Mouse (Mus musculus) urinary bladder, postnatal 25 days (tissue): ENCODE measurements around the gene Gm10762.
"Not testable (repeated sequence)": the region's sequence is repeated elsewhere in the genome, so short reads cannot be mapped to it uniquely, and the experiment has no call there.

Source experiments
- DNase-seq: peaks from one replicate; pipeline ENCODE4 v3.0.0; 2022; ENCODE audit warnings: low spot score

Gene Gm10762

DNA sequence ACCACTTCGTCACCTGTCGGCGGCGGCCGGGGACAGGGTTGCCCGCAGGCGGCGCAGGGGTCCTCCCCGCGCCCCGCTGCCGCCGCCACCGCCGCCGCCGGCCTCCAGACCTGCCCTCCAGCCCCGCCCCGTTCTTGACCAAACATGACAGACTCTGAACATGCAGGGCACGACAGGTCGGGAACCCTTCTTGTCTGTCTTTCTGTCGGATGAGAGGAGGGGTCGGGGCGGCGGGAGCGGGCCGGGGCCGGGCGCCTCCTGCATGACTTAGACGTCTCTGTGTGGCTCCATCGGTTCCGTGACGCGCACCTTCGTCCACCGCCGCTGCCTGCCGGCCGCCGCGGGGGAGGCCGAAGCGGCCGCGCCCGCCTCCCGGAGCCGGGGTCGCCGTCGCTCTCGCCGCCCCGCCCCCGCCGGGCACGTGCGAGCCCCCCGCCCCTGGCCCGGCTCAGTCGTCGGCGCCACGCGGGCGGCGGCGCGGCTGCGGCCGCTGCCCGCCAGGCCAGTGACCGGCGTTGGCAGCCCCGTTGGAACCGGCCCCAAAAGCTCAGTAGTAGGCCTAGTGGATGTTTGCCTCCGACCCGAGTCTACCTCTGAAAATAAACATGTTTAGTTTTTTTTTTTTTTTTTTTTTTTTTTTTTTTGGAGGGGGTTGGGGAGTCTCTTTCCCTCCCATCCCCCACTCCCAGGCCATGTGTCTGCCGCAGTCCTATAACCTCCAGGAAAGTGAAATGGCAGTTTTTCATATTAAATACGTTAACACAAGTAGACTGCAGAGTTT is at the start of gene Gm10762:
Gm10762 (minus strand) TSS at position 65 of the 781 bp plus-strand sequence.
- peak; percentile 72 for DNase-seq

GRCm38 (mm10) chr2:129008867-129009266 is 41.3 kb upstream of the Gm10762 start:
- not testable (repeated sequence) for DNase-seq

DNA sequence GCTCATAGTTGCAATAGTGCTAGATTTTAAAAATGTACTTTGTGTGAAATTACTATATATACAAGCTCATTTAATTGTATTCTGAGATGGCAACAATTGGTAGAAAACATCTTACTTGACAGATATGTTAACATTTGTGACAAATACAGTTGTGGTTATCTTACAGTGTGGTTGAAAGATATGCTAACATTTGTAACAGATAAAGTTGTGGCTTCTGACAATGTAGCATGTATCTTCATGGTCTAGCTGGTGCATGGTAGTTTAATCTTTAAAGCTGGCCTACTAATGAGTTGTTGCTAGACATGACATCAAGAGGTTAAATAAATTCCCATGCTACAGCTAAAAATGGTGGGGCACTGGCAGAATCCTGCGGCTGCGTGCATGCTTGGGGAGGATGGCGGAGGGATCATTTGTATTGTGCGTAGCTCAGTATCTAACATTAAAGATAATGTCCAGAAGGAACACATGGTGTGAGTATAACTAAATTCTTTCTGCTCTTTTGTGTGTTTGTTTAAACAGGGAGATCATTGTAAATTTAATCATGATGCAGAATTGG is 38.7 kb upstream of the Gm10762 start:
- DNase-seq = no peak

DNA sequence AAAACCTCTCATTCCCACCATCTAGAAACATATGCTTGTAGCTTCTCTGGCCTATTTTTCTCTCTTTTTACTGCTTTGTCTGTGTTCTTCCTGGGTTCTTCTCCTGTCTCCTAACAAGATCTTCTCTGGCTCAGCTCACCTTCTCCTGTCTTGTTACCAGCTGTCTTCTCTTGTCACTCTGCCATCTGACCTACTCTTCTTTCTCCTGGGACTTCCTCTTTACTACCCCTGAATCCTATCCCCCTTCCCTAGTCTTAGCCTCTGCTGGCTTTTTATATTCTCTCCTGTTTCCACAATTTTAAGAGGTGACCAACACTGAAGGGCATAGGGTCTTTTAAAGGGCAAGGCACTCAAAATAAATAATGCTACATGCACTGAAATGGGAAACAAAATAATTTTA is 37.3 kb upstream of the Gm10762 start:
- DNase-seq = no peak

DNA sequence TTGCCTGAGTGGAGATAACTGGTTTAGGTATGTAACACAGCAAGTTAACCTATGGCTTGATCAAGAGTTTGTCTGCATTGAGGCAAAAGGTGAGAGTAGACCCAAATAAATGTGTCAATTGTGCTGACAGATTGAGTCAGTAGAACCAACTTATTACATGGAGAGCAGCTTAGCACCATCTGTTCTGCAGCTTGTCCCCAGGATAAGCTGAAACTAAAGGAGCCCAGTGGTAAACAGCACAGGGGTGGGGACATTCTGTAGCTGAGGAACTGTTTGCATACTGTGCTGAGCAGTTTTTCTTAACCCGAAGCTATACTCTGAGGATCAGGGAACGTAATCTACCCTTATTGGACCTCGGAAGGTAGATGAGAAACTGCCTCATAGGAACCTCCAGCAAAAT is 17.2 kb upstream of the Gm10762 start:
- no peak for DNase-seq

- no peak for DNase-seq
These were observed 8.0 kb upstream of the Gm10762 start for GRCm38 (mm10) chr2:128975572-128975971.

- DNase-seq = no peak
These were observed 4.8 kb upstream of the Gm10762 start for GRCm38 (mm10) chr2:128972301-128972700.

GRCm38 (mm10) chr2:128968475-128969083 is 1.1 kb upstream of the Gm10762 start:
- no peak for DNase-seq

- peak; percentile 98 for DNase-seq
These were observed 614 bp downstream of the Gm10762 start, which contains the start of gene Zc3h6 for GRCm38 (mm10) chr2:128966641-128967580. Gene Zc3h6, plus strand, starts transcription at chr2:128967402.

GRCm38 (mm10) chr2:128966236-128966635 is 1.3 kb downstream of the Gm10762 start:
- no peak for DNase-seq

DNA sequence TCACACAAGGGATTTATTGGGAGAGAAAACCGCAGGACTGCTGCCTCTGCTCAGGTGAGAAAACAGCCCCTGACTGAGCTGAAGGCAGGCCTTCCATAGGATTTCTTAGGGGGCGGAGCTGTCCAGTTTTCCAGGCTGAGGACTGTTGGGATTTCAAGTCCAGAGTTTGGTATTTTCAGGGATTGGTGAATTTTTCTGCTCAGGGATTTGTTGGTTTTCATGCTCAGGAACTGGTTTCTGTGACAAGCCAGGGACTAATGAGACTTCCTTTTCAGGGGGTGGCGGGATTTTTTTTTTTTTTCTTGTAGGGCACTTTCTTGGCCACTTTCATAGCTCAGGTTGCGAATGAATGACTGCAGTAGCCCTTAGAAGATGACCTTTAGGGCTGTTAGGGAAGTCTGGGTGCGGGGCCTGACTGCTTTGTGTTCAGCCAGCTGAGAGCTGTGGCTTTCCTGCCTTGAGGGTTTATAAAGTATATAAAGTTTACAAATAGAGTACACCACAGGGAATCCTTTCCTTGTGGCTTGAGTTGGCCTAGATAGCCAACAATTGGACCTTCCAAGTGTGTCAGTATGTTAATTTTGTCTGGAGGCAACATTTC is 1.9 kb downstream of the Gm10762 start:
- DNase-seq = no peak

DNA sequence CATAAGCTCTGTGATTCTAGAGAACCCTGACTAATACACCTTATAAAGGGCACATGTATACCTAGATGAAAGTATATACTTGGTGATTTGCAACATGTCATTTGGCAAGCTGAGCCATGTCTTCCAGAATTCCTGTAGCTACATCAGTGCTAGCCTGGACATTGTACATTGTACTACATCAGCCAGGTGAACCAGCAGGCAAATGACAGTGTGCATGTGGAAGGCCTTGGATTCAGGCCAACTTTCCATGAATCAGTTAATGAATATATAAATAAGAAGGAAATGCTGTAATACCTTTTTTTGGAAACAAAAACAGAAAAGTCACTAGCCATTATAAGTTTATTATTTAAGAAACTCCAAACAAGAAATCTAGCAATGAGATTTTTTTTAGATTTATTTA is 13.3 kb downstream of the Gm10762 start:
- no peak for DNase-seq

- DNase-seq = no peak
These were observed 19.4 kb downstream of the Gm10762 start for GRCm38 (mm10) chr2:128947962-128948588.

DNA sequence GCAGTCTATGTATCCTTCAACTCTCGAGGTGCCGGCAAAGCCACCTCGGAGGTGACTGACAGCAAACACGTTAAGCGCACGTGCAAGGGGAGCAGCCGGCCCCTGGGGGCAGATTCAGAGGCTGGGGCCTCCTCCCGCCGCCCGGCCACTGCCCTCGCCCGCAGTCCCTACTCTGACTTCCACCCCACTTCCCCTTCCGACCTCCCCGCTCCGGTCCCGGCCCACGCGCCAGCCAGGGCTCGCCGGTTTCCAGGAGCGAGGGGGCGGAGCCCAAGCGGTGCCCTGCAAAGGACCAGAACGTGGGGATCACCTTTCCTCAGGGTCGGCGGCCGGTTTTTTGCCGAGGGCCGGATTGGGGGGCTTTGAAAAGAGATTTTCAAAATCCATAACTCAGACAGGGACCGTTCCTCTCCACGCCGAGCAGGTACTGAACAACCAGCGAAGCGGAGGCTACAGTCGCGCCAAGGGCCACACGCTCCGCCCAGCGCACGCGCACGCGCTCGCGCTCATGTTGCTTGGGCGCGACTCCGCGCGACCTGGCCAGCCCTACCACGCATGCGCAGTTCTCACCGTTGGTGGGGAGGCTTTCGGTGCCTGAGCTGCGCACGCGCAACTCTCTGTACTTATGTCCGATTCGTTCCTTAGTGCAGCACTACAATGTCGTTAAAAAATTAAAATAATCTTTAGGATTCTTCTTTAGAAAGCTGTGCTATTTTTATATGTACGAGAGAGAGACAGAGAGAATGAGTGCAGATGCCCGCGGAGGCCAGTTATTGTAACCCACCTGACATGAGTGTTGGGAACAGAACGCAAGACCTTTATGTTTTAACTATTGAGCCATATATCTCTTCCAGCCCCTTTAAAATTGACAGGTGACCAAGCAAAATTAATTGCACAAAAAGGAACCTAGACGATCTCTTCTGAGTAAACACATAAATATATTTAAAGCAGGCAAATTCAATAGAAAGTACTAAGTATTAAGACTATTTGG is 23.7 kb downstream of the Gm10762 start, which contains the start of gene Zc3h8:
Zc3h8 (minus strand) TSS at position 540 of the 991 bp plus-strand sequence.
- peak; percentile 97 for DNase-seq

DNA sequence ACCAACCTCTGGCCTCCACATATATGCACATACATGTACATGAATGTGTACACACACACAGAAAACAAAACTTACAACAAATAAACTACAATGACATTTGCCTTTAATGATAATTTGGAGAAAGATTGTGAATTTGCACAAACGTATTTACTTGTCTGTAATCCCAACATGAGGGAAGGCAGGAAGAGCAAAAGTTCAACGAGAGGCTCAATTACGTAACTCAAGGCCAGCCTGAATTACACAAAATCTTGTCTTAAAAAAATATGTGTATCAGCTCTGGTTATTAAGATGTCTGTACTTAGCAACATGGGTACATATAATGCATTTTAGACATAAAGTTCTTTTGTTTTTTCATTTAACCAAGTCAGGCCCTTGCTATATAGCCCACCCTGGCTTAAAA is 31.3 kb downstream of the Gm10762 start:
- no peak for DNase-seq

GRCm38 (mm10) chr2:128930704-128931103 is 36.8 kb downstream of the Gm10762 start:
- DNase-seq = no peak

- no peak for DNase-seq
These were observed 39.1 kb downstream of the Gm10762 start for GRCm38 (mm10) chr2:128928446-128928845.

DNA sequence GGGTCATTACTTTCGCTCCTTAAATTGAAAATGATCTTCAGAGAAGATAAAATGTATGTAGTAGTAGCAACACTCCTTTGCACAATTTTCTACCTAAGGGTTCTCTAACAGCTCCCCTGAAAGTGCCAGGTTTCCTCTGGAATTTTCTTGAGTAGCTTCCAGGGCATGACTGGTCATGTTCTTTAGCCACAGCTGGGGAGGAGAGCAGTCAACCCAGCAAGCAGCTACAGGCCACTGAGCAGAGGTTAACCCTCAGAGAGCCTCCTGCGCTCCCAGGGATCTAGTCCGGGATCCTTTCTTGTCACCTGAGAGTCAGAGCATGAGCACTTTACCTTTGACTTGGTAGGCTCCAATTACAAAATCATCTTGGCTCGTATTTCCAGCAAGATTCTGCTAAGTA is 42.7 kb downstream of the Gm10762 start:
- no peak for DNase-seq
